Mouse (Mus musculus) gastrocnemius, adult 2 months (tissue): ENCODE results near the gene Sh3gl3. TPM values are rescaled to one million over a fixed set of nuclear protein-coding genes. Genes with fewer than 3 reads are reported as not detected.
A peak's percentile ranks its signal among the peaks of the same experiment; 100 is the strongest.

Source experiments
- DNase-seq: peaks from one replicate; pipeline ENCODE4 v3.0.0; 2022
- H3K27ac ChIP-seq: fragments of 200-600 bp; 2 replicates; pipeline ENCODE4 v1.8.1; 2022; ENCODE audit warnings: mild to moderate bottlenecking
- H3K4me3 ChIP-seq: fragments of 200-600 bp; 2 replicates; pipeline ENCODE4 v1.8.1; 2022; ENCODE audit warnings: mild to moderate bottlenecking, moderate library complexity
- CTCF ChIP-seq: fragments of 200-600 bp; IDR thresholded peaks from 2 replicates; pipeline ENCODE4 v1.8.1; 2022; ENCODE audit warnings: antibody characterized with exemption, mild to moderate bottlenecking, moderate library complexity
- intact Hi-C: fragments of 180-260 bp; cut with DNase I; formaldehyde crosslinking; loops from one replicate; pipeline ENCODE4 v1.15.1; 2025
- total RNA-seq, 2 experiments: library from RNA; stranded (reverse); gene quantifications; 2 replicates each; pipeline ENCODE4 v1.2.3; 2021

Gene Sh3gl3
- total RNA-seq, 2 experiments from 2014 or later = 0.41 to 0.47 TPM

DNA sequence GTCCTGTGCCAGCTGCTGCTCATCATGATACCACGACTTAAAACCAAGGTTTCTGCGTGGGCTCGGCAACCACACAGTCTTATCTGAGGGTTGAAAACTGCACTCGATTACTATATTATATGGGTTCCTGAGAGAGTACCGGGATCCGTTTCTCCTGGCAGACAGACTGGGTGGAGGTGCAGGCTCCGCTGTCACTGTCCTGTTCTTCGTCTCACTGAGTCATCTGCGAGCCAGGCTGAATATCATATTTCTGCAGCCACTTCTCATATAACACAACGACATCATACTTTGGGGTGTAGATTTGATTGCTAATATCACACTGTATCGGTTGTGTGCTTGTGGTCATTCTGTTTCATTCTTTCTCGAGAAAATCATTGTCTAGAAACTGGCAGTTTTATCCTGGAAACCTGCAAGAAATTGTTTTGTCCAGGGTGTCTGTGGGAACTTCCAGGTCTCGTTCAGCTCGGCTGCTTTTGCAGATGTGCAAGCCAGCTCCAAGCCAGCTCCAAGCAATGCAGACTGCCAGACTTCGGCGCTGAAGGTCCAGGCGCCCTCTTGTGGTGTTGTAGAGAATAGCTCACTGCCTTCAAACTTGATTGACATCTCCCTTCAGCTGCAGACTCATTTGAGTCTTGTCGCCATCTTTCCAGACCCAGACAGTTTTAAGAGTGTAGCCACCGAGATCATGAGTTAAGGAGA is 100.5 kb downstream of the Sh3gl3 start:
- H3K4me3 ChIP-seq = peak overlapping the region; percentile 53
- TF ChIP-seq CTCF = peak; percentile 89
- intact Hi-C loops = no loop called here
- 0 out of 2 replicates have a peak overlapping the region, but pooled peaks have one; percentile 28 for H3K27ac ChIP-seq
- DNase-seq = peak; percentile 69

DNA sequence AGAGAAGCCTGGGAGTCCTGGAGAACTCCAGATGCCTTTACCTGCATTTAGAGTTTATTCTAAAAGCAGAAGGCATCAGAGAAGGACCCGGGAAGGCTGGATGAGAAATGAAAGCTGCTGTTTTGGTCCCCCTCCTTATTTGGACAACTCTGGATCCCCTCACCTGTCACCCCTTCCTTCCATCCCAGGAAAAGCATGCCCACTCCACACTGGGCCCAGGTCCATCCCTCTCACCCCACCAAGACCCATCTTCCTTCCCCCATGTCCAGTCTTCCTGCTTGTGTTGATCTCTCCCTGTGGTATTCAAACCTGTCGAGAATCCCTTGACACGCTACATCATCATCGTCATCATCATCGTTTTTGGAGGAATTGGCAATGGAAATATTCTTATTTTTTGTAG is 101.3 kb downstream of the Sh3gl3 start:
- TF ChIP-seq CTCF = no peak
- Histone ChIP-seq H3K27ac (no peak overlapping the region), H3K4me3 (no peak overlapping the region)
- intact Hi-C loops = no loop called here
- no peak for DNase-seq

DNA sequence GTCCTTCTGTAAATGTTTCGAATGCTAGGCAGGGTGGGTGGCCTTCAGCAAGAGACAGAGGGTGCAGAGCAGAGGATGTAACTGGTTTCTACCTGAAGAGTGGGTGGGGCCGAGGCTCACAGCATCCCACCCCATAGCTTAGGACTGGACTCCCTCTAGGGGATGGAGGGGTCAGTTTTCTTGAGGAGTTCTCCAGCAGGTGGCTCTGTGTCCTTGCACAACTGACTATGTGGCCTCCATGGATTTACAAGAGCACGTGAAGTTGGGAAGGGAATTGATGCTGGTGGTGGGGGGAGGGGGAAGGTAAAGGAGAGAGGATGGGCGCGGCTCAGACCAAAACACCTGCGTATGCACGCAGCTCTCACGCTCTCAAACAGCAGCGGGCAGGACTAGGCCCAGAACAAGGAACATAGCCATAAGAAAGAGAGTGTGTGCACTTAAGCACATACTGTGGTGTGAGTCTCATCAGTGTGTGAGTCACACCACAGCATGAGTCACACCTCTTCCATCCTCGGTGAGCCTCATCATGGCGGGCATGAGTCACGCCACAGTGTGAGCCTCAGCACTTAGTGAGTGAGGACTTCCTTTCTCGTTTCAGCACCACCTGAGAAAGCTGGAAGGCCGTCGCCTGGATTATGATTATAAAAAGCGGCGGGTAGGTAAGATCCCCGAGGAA is 102.0 kb downstream of the Sh3gl3 start:
- intact Hi-C loops = no loop called here
- no peak for DNase-seq
- Histone ChIP-seq H3K27ac (no peak overlapping the region), H3K4me3 (no peak overlapping the region)
- no peak for TF ChIP-seq CTCF

DNA sequence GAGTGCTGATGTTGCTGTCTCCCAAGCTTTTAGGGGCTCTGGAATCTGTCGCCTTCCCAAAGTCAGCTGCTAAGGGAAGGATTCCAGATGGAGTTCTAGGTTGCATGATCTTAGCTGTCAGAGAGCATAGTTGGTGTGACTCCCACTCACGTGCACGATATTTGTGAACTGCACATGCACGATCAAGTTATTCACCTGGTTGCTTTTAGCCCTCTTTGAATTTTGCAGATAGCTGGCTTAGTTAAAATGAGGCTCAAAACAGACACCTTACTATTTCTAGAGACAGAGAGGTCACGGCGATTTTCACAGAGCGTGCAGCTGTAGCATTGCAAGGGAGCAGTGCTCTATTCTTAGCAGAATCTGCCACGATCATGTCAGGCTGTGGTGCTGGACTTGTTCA is 108.4 kb downstream of the Sh3gl3 start:
- no peak for TF ChIP-seq CTCF
- no peak for DNase-seq
- intact Hi-C loops = no loop called here
- H3K27ac ChIP-seq = no peak overlapping the region
- no peak overlapping the region for H3K4me3 ChIP-seq

DNA sequence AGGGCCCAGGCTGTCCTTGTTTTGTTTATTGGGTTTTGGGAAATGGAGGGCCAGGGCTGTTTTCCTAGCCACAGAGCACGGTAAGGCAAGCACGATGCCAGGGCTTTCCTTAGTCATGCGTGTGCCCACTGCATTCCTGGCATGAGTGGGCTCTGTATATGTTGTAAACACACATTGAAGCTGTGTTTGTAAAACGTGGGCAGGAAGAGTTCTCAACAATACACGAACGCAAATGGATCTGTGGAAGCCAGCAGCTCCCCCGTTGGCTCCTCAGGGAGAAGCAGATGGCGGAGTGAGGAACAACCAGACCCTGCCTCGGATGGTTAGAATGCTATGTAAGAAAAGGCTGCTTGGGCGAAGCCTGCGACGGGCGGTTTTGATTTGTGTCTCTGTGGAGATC is 108.8 kb downstream of the Sh3gl3 start:
- no peak for DNase-seq
- intact Hi-C loops = no loop called here
- H3K27ac ChIP-seq = no peak overlapping the region
- no peak for TF ChIP-seq CTCF
- H3K4me3 ChIP-seq = no peak overlapping the region

DNA sequence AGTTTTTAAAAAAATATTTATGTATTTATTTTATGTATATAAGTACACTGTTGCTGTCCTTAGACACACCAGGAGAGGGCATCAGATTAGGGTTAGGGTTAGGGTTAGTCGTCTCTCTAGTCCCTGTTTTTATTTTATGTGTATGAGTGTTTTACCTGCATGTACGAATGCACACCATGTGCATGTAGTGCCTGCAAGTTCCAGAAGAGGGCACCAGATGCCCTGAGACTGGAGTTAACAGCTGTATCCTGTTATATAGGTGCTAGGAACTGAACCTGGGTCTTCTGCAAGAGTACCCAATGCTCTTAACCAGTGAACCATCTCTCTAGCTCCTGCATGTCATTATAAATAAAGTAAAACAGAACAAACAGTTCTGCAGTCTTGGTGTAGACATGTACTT is 113.6 kb downstream of the Sh3gl3 start:
- DNase-seq = no peak
- TF ChIP-seq CTCF = peak; percentile 31; the same call in 1 of the 2 replicates
- intact Hi-C loops = no loop called here

DNA sequence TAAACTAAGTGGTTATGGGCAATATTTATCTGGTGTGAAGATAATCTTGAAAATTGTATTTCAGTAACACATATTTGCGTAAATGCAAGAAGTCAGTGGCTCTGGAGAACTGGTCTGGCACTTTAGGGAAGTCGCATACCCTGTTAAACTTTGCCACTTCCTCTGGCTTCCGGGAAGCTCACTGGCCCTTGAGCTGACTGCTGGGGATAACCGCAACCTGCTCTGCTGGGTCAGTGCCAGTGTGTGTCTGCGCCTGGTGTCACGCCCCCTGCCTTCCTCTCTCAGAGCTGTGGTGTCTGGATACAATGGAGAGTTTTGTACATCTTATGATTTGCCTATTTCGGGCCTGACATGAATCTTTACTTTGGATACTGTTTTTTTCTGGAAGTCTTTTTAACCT is 119.8 kb downstream of the Sh3gl3 start:
- no peak for DNase-seq

More for the DNA sequence above, 113.6 kb downstream of the Sh3gl3 start:
- no peak overlapping the region for H3K27ac ChIP-seq
- no peak overlapping the region for H3K4me3 ChIP-seq

DNA sequence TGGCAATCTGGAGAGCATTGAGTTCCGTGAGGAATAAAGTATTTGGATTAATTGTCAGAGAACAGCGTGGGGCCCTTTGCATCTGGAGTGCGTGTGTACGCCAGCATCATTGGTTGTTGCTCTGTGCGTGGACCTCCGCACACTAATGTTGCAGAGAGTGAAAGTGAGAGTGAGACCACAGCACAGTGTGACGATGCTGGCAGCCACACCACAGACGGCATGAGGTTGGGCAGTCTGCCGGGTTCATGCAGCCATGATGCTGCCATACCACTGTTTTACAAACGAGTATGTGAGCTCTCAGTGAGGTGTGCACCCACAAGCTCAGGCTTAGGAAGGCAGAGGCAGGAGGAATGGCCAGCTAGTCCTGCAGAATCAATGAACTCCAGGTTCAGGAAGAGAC is 120.4 kb downstream of the Sh3gl3 start:
- no peak for DNase-seq
- intact Hi-C loops = no loop called here
- no peak overlapping the region for H3K27ac ChIP-seq
- peak overlapping the region; percentile 15; the same call in 1 of the 2 replicates for H3K4me3 ChIP-seq
- no peak for TF ChIP-seq CTCF

More for the DNA sequence above, 119.8 kb downstream of the Sh3gl3 start:
- Histone ChIP-seq H3K27ac (no peak overlapping the region), H3K4me3 (no peak overlapping the region)
- intact Hi-C loops = no loop called here
- no peak for TF ChIP-seq CTCF

DNA sequence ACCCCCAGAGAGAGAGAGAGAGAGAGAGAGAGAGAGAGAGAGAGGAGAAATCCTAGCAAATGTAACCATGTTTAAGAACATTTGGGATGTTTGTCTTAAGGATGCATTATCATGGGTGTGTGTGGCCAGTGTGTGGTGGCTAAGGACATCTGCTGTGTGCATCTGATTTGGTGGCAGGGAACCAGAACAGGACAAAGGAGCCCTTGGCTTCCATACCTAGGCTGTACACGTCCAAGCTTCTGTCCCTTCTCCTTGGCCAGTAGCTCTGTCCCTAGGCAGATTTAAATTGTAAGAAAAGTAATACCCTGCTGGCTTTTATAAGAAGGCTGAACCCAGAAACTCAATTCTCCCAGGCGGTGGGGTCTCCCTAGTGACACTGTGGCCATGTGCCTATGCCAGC is 121.0 kb downstream of the Sh3gl3 start:
- Histone ChIP-seq H3K4me3 (no peak overlapping the region), H3K27ac (no peak overlapping the region)
- DNase-seq = no peak
- intact Hi-C loops = no loop called here
- TF ChIP-seq CTCF = no peak

DNA sequence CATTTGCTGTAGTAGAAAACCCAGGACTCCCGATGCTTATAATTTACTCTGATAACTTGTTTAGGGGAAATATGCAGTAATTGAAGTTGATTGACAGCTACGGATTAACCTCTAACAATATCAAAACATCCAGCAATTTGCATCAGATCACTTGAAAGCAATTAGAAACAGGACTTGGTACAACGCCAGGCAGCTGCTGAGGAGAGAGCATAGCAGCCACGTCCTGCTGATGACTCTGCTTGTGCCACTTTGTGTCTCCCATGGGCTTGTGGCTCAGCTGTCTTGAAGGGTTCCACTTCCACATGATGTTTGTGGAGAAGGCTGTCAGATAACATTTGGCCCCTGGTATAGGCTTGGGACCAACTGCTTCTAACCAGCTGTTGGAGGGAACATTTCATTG is 134.8 kb downstream of the Sh3gl3 start:
- no peak overlapping the region for H3K27ac ChIP-seq
- intact Hi-C loops = no loop called here
- H3K4me3 ChIP-seq = no peak overlapping the region
- DNase-seq = no peak
- TF ChIP-seq CTCF = no peak

DNA sequence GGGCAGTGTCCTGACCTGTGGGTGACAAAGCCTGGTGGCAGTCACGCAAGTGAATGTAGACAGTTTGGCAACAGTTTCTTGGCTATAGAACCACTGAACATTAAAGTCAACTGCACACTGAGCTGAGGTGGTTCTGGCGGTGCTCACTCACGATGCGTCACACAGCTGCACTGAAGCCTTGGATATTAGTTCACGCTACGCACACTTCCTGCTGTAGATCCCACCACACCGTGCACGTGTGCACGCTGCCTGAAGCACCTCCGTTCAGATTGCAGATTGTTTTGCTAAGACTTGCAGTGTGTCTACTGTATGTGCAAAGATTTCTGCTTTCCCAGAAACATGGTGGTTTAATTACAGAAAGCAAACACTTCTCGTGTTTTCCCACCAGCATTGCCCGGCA is 144.9 kb downstream of the Sh3gl3 start:
- peak overlapping the region; percentile 60 for H3K4me3 ChIP-seq
- no peak overlapping the region for H3K27ac ChIP-seq
- TF ChIP-seq CTCF = no peak
- DNase-seq = no peak
- intact Hi-C loops = no loop called here

DNA sequence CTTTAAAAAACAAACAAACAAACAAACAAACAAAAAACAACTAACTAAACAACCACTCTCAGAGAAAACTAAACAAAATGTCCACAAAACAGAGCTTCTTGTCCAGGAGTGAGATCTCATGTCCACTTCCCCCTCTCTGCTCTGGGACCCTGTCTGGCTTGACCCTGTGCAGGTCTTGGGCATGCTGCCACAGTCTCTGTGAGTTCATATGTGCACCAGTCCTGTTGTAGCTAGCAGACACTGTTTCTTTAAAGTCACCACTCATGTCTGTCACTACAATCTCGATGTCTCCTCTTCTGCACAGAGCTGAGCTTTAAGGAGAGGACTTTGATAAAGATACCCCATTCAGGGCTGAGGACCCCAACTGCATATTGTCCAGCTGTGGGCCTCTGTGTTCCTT is 153.0 kb downstream of the Sh3gl3 start:
- no peak overlapping the region for H3K27ac ChIP-seq
- intact Hi-C loops = no loop called here

DNA sequence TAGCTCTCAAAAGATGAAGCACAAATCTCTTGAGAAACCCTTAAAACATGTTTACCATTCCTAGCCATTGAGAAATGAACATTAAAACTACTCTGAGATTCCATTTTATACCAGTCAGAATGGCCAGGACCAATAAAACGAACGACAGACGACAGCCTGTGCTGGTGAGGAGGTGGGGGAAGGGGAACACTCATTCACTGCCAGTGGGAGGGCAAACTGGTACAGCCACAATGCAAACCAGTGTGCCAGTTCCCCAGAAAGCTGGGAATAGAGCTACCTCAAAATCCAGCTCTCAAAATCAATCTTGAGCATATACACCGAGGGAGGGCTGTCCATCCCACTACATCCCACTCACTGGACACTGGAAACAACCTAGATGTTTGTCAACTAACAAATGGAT is 153.6 kb downstream of the Sh3gl3 start:
- Histone ChIP-seq H3K4me3 (no peak overlapping the region), H3K27ac (no peak overlapping the region)
- no peak for DNase-seq
- TF ChIP-seq CTCF = no peak
- intact Hi-C loops = no loop called here

More for the DNA sequence above, 153.0 kb downstream of the Sh3gl3 start:
- no peak for DNase-seq
- no peak overlapping the region for H3K4me3 ChIP-seq
- no peak for TF ChIP-seq CTCF

DNA sequence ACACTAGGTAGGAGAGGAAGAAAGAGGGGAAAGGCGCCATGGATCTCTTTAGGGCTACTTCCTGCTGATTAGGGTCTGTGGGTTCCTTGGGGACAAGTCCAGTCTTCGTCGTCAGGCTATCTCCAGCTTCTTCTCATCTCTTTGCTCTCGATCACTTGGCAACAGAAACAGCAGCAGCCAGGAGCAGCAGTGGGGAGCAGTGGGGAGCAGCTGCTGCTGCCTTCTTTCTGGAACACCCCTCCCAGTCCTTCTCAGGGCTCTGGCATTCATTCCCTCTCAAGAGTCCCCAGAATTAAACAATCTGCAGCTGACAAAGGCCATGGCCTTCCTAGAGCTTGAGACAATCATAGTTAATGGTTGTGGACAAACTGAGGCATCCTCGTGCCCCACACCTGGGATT is 154.2 kb downstream of the Sh3gl3 start:
- no peak for DNase-seq
- intact Hi-C loops = no loop called here
- Histone ChIP-seq H3K27ac (no peak overlapping the region), H3K4me3 (no peak overlapping the region)
- no peak for TF ChIP-seq CTCF
